Mouse (Mus musculus) erythroblast, embryonic 14.5 days (primary cell): Measurements from ENCODE around the gene Spata7.

Source experiments
- GATA1 ChIP-seq: IDR thresholded peaks from 2 replicates; pipeline ENCODE4 v1.6.1; 2012; ENCODE audit warnings: low read length, inconsistent platforms, mixed read lengths
- TAL1 ChIP-seq: IDR thresholded peaks from 3 replicates; pipeline ENCODE4 v1.6.1; 2012; ENCODE audit warnings: low read length, inconsistent platforms, mixed read lengths

GRCm38 (mm10) chr12:98703554-98703953 is 75.6 kb downstream of the Spata7 start:
- TF ChIP-seq TAL1 (no peak), GATA1 (no peak)
